Mouse (Mus musculus) megakaryocyte, embryonic 14.5 days (primary cell): ENCODE data around the gene Akap6.

Experiments used
- FLI1 ChIP-seq: IDR thresholded peaks from 2 replicates; pipeline ENCODE4 v1.6.1; 2012; ENCODE audit warnings: low read length, inconsistent platforms, mixed read lengths
- GATA1 ChIP-seq: IDR thresholded peaks from 3 replicates; pipeline ENCODE4 v1.6.1; 2012; ENCODE audit warnings: mixed read lengths, low read length, inconsistent platforms, borderline replicate concordance

DNA sequence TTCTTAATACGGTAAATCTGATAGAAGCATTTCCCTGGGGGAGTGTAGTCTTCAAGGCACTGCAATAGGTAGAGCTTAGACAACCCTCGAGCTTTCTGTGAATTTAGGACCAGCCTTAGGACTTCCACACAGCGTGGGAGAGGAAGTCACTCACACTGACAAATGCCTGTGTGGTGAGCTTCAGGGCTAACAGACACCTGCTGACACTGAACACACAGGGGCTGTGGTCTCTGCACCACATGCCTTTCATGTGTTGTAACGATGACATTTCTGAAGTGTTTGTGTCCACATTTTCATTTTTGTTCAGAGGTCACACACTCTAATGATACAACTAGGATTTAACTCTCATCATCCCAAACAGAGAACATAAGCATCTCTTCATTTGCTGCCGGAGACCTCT is 125.6 kb downstream of the Akap6 start:
- no peak for TF ChIP-seq GATA1
- no peak for TF ChIP-seq FLI1
